Mouse (Mus musculus): ENCODE results near the gene Actl10.
A peak's percentile ranks its signal among the peaks of the same experiment; 100 is the strongest.

Gene Actl10

DNA sequence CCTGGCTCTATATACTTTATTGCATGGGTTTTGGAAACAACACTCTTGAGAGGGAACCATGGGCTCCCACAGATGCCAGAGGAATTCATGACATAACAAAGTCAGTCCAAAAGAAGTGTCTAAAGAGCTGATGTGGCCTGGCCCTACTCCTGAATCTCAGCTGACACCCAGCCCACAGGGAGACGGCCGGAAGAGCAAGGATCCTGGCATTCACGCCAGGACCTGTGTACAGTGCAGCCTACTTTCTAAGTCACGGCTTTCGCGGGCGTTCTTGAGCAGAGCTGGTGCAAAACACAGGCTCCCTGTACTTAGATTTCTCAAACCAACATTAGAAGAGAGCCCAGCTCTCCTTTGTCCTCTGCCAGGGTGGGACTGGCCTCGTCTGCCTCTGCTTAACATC is 29.0 kb downstream of the Actl10 start:
- peak; percentile 26 for DNase-seq (ENCODE audit: low read depth, low spot score)

DNA sequence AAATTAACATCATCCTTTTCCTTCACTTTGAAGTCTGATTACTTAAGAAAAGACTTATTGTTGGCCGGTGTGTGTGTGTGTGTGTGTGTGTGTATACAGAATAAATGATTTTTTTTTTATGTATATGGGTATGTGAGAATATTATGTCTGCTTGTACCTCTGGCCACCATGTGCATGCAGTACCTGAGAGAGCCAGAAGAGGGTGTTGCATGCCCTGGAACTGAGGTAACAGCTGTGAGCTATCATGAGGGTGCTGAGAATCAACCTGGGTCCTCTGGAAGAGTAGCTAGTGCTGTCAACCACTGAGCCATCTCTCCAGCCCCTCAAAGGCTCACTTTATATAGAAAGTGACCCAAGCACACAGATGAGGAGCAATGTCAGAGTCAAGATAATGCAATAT is 29.8 kb downstream of the Actl10 start:
- no peak for DNase-seq (ENCODE audit: low read depth, low spot score)

- DNase-seq (ENCODE audit: low read depth, low spot score) = no peak
These were observed 32.6 kb downstream of the Actl10 start for GRCm38 (mm10) chr2:154583906-154584872.

GRCm38 (mm10) chr2:154584931-154585601 is 33.5 kb downstream of the Actl10 start:
- DNase-seq (ENCODE audit: low read depth, low spot score) = no peak

- DNase-seq (ENCODE audit: low read depth, low spot score) = peak; percentile 55
These were observed 34.8 kb downstream of the Actl10 start for GRCm38 (mm10) chr2:154586405-154586804.

GRCm38 (mm10) chr2:154589051-154589450 is 37.5 kb downstream of the Actl10 start:
- DNase-seq (ENCODE audit: low read depth, low spot score) = no peak

- no peak for DNase-seq (ENCODE audit: low read depth, low spot score)
These were observed 39.7 kb downstream of the Actl10 start for GRCm38 (mm10) chr2:154591239-154591638.

- peak; percentile 51 for DNase-seq (ENCODE audit: low read depth, low spot score)
These were observed 41.4 kb downstream of the Actl10 start for GRCm38 (mm10) chr2:154593025-154593424.

GRCm38 (mm10) chr2:154595775-154596174 is 44.2 kb downstream of the Actl10 start:
- DNase-seq (ENCODE audit: low read depth, low spot score) = peak; percentile 37

DNA sequence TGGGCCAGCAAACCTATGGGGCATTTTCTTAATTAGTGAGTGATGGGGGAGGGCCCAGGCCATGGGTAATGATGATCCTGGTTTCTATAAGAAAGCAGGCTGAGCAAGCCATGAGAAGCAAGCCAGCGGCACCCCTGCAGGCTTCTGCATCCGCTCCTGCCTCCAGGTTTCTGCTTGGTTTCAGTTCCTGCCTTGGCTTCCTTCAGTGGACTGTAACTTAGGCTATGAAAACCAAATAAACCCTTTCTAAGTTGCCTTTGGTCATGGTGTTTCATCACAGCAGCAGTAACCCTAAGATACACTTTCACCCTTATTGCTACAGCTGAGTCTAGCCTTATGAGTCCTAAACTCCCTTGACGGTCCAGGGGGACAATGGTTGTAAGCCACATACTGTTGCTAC is 45.8 kb downstream of the Actl10 start:
- no peak for DNase-seq (ENCODE audit: low read depth, low spot score)

DNA sequence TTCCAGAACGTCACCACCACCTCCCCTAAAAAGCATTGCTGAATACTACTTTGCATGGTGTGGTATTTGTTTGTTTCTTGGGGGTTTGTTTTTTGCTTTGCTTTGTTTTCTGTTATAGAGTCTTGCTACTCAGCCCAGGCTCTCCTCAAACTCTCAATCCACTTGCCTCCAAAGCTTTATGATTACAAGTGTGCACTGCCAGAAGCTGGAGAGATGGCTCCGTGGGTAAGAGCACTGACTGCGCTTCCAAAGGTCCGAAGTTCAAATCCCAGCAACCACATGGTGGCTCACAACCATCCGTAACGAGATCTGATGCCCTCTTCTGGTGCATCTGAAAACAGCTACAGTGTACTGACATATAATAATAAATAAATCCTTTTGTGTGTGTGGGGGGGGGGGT is 49.0 kb downstream of the Actl10 start:
- DNase-seq (ENCODE audit: low read depth, low spot score) = no peak

GRCm38 (mm10) chr2:154601324-154601723 is 49.7 kb downstream of the Actl10 start:
- no peak for DNase-seq (ENCODE audit: low read depth, low spot score)
